33 mouse cellular contexts compared by ENCODE assay signal in genomic region chr9:92437781-92438180, GRCm38 (mm10). TPM values are rescaled to one million over a fixed set of nuclear protein-coding genes. Genes with fewer than 3 reads are reported as not detected.
DNase-seq lines count a peak whose midpoint lies in the region; ATAC-seq and TF ChIP-seq lines count a peak whose summit lies in the region.
"Had no signal": no experiment of that assay in that cellular context is flagged by ENCODE, and none has a peak within 500 bp of the region (broad histone marks: within the 10 kb centered on the region; RNA-seq: fewer than 3 reads in every experiment).

No protein-coding gene starts in this region.

- no peak overlapping the region for H3K4me3 ChIP-seq in lung, postnatal 0 days (ENCODE audit: low read depth, low read length)
- no peak overlapping the region for H3K4me3 ChIP-seq in stomach, postnatal 0 days (ENCODE audit: low read depth, low read length)
- H3K4me3 ChIP-seq: embryonic facial prominence, embryonic 10.5 days; embryonic facial prominence, embryonic 13.5 days; erythroblast, embryonic 14.5 days; forebrain, embryonic 10.5 days; forebrain, embryonic 13.5 days; heart, adult 2 months; heart, embryonic 10.5 days; heart, embryonic 13.5 days; intestine, embryonic 15.5 days had no signal

- no peak overlapping the region for H3K27ac ChIP-seq in lung, postnatal 0 days (ENCODE audit: low read length)
- no peak overlapping the region for H3K27ac ChIP-seq in stomach, postnatal 0 days (replicated peaks)
- H3K27ac ChIP-seq: embryonic facial prominence, embryonic 10.5 days; embryonic facial prominence, embryonic 13.5 days; forebrain, embryonic 10.5 days; forebrain, embryonic 13.5 days; heart, adult 2 months; heart, embryonic 10.5 days; heart, embryonic 13.5 days; hindbrain, embryonic 14.5 days; intestine, embryonic 15.5 days had no signal

- TF ChIP-seq CTCF in lung, postnatal 0 days (IDR thresholded peaks at IDR 0.05) = no peak
- TF ChIP-seq CTCF in stomach, postnatal 0 days (IDR thresholded peaks at IDR 0.05; ENCODE audit: low read depth) = no peak

- no peak overlapping the region for H3K9ac ChIP-seq in lung, postnatal 0 days (replicated peaks; ENCODE audit: low read depth)
- H3K9ac ChIP-seq in stomach, postnatal 0 days (ENCODE audit: low read length) = no peak overlapping the region
- H3K9ac ChIP-seq: embryonic facial prominence, embryonic 13.5 days; forebrain, embryonic 13.5 days; heart, embryonic 13.5 days; hindbrain, embryonic 14.5 days; intestine, embryonic 15.5 days had no signal

- DNase-seq in adrenal gland, postnatal 10 days = peak; percentile 7
- DNase-seq in adrenal gland, postnatal 36 days = no peak
- DNase-seq in lung, postnatal 0 days (ENCODE audit: low spot score) = peak; percentile 36
- no peak for DNase-seq in lung, postnatal 14 days
- peak; percentile 72 for DNase-seq in adipocyte (ENCODE audit: low spot score)
- peak; percentile 52 for DNase-seq in fat pad, adult 2 months (ENCODE audit: extremely low read depth, low read depth, low spot score)
- DNase-seq in left cerebral cortex, adult 18-20 months (ENCODE audit: low spot score in 2 of 2) = no peak
- no peak for DNase-seq in stomach, postnatal 0 days (ENCODE audit: low spot score)
- DNase-seq: adrenal gland, adult 8-10 months; B cell, adult 2 months; cerebellum, adult 2 months; cerebellum, adult 9-11 months; cerebellum, postnatal 25 days; embryo, embryonic 11 days; gastrocnemius, postnatal 10 days; gastrocnemius, postnatal 36 days; heart, adult 2 months; heart, postnatal 14 days; heart, postnatal 4 days had no signal

- no peaks in the 10 kb centered on the region for H3K36me3 ChIP-seq in lung, postnatal 0 days (ENCODE audit: insufficient read depth, low read length)
- no peaks in the 10 kb centered on the region for H3K36me3 ChIP-seq in stomach, postnatal 0 days (ENCODE audit: control insufficient read depth, insufficient read depth, low read length)
- H3K36me3 ChIP-seq: embryonic facial prominence, embryonic 10.5 days; embryonic facial prominence, embryonic 13.5 days; forebrain, embryonic 10.5 days; G1E; heart, embryonic 10.5 days; heart, embryonic 13.5 days; intestine, embryonic 15.5 days had no signal

- no peak overlapping the region for H3K4me2 ChIP-seq in lung, postnatal 0 days (replicated peaks; ENCODE audit: low read depth, low read length)
- no peak overlapping the region for H3K4me2 ChIP-seq in stomach, postnatal 0 days (replicated peaks; ENCODE audit: low read depth)
- H3K4me2 ChIP-seq: embryonic facial prominence, embryonic 13.5 days; forebrain, embryonic 13.5 days; heart, embryonic 13.5 days; hindbrain, embryonic 14.5 days; intestine, embryonic 15.5 days had no signal

- no peak for TF ChIP-seq EP300 in lung, postnatal 0 days (IDR thresholded peaks at IDR 0.05)
- no peak for TF ChIP-seq EP300 in stomach, postnatal 0 days (optimal IDR thresholded peaks at IDR 0.05)

- no peak for ATAC-seq in lung, postnatal 0 days
- ATAC-seq in stomach, postnatal 0 days (ENCODE audit: low FRiP score, low TSS enrichment) = no peak
- ATAC-seq: forebrain, embryonic 13.5 days; forebrain, embryonic 16.5 days; intestine, embryonic 15.5 days; Patski had no signal

- no peaks in the 10 kb centered on the region for H3K4me1 ChIP-seq in lung, postnatal 0 days (ENCODE audit: insufficient read depth, low read depth, low read length)
- no peaks in the 10 kb centered on the region for H3K4me1 ChIP-seq in stomach, postnatal 0 days (replicated peaks; ENCODE audit: control insufficient read depth, insufficient read depth)
- H3K4me1 ChIP-seq: embryonic facial prominence, embryonic 10.5 days; embryonic facial prominence, embryonic 13.5 days; forebrain, embryonic 10.5 days; forebrain, embryonic 13.5 days; heart, embryonic 10.5 days; heart, embryonic 13.5 days; intestine, embryonic 15.5 days had no signal

- H3K27me3 ChIP-seq in lung, postnatal 0 days (replicated peaks; ENCODE audit: insufficient read depth, low read length) = no peaks in the 10 kb centered on the region
- no peaks in the 10 kb centered on the region for H3K27me3 ChIP-seq in stomach, postnatal 0 days (ENCODE audit: control insufficient read depth, insufficient read depth, low read length)
- H3K27me3 ChIP-seq: CH12.LX; embryonic facial prominence, embryonic 13.5 days; forebrain, embryonic 13.5 days; heart, embryonic 13.5 days; intestine, embryonic 15.5 days; Patski had no signal

- H3K9me3 ChIP-seq in lung, postnatal 0 days (ENCODE audit: low read length) = no peaks in the 10 kb centered on the region
- no peaks in the 10 kb centered on the region for H3K9me3 ChIP-seq in stomach, postnatal 0 days (ENCODE audit: control insufficient read depth, low read length)
- H3K9me3 ChIP-seq: embryonic facial prominence, embryonic 10.5 days; embryonic facial prominence, embryonic 13.5 days; forebrain, embryonic 10.5 days; forebrain, embryonic 13.5 days; G1E; heart, embryonic 10.5 days; heart, embryonic 13.5 days; intestine, embryonic 15.5 days had no signal

RNA-seq across cellular contexts. Expression of gene Plscr4, which starts 19.4 kb away (rescaled TPM):
- total RNA-seq in adrenal gland, postnatal 10 days (2021) = 10 to 100 TPM; 10.3 to 13.1 TPM
- 10 to 100 TPM; 10.7 to 19.2 TPM for total RNA-seq in adrenal gland, postnatal 36 days (2021)
- polyA plus RNA-seq in lung, postnatal 0 days (2015; fragmentation: Nextera tagmentation; extraction: Ambion mirVana) = 23.3 and 28.5 TPM in 2 replicates
- total RNA-seq in left cerebral cortex, adult 18-20 months (2021) = 1 to 10 TPM; 1.5 to 1.6 TPM
- polyA plus RNA-seq in stomach, postnatal 0 days (2015; fragmentation: Nextera tagmentation; extraction: Ambion mirVana) = 9.2 and 9.8 TPM in 2 replicates
- total RNA-seq: CH12.LX; granulocyte monocyte progenitor cell, adult 5-6 weeks had no signal
- polyA plus RNA-seq: erythroblast, embryonic 14.5 days; G1E had no signal

Comparison
In these comparisons a context has a peak if more than half of its experiments do, and no peak if none do; other contexts are left out.
1. DNase-seq: peak in adrenal gland, postnatal 10 days (single experiment), lung, postnatal 0 days (single experiment), adipocyte (single experiment) and fat pad, adult 2 months (single experiment); none in adrenal gland, postnatal 36 days (0 of 2), lung, postnatal 14 days (single experiment), left cerebral cortex, adult 18-20 months (0 of 2) and stomach, postnatal 0 days (single experiment).
2. RNA of gene Plscr4, which starts 19.4 kb away (total RNA-seq): 10.7 to 19.2 TPM in adrenal gland, postnatal 36 days and 10.3 to 13.1 TPM in adrenal gland, postnatal 10 days; 1.5 to 1.6 TPM in left cerebral cortex, adult 18-20 months; every median in the first group is over 4 times any median in the second.